Mouse (Mus musculus) MEL (cell line): Measurements from ENCODE around the gene Rimklb.

Source experiments
- CTCF ChIP-seq, 3 experiments: IDR thresholded peaks in 2 of 3; conservative IDR thresholded peaks in 1 of 3; 2 replicates each; pipeline ENCODE4 v1.5.1; 2011 to 2012; ENCODE audit warnings: low read length in 3 of 3, low read depth in 2 of 3, mild to moderate bottlenecking in 2 of 3, improper control_type of control experiment in 1 of 3, inconsistent platforms in 1 of 3, mixed read lengths in 1 of 3, moderate library complexity in 1 of 3; ENCODE audit not compliant: control insufficient read depth in 1 of 3, insufficient read depth in 1 of 3, poor library complexity in 1 of 3, severe bottlenecking in 1 of 3
- ELF1 ChIP-seq: IDR thresholded peaks from 2 replicates; pipeline ENCODE4 v1.6.1; 2014; ENCODE audit warnings: low read depth, mild to moderate bottlenecking, inconsistent platforms, low read length, improper control_type of control experiment, moderate library complexity
- EP300 ChIP-seq, 2 experiments: IDR thresholded peaks; 2 replicates each; pipeline ENCODE4 v1.6.1; 2011; ENCODE audit warnings: improper control_type of control experiment in 2 of 2, low read length in 2 of 2, low read depth in 1 of 2, mild to moderate bottlenecking in 1 of 2
- NELFE ChIP-seq: IDR thresholded peaks from 2 replicates; pipeline ENCODE4 v1.6.1; 2011; ENCODE audit warnings: low read depth, low read length, improper control_type of control experiment
- NRF1 ChIP-seq: IDR thresholded peaks from 2 replicates; pipeline ENCODE4 v1.6.1; 2014; ENCODE audit warnings: low read depth, mild to moderate bottlenecking, inconsistent platforms, low read length, improper control_type of control experiment, moderate library complexity; ENCODE audit not compliant: poor library complexity, insufficient read depth, severe bottlenecking
- POLR2A ChIP-seq, 2 experiments: IDR thresholded peaks; 2 replicates each; pipeline ENCODE4 v1.6.1; 2011 to 2012; ENCODE audit warnings: low read length in 2 of 2, mild to moderate bottlenecking in 2 of 2, control low read depth in 1 of 2, improper control_type of control experiment in 1 of 2, low read depth in 1 of 2, moderate library complexity in 1 of 2; ENCODE audit not compliant: control insufficient read depth in 1 of 2, insufficient read depth in 1 of 2, poor library complexity in 1 of 2
- UBTF ChIP-seq: IDR thresholded peaks from 2 replicates; pipeline ENCODE4 v1.6.1; 2012; ENCODE audit warnings: low read depth, mild to moderate bottlenecking, inconsistent platforms, low read length, improper control_type of control experiment, moderate library complexity, borderline replicate concordance; ENCODE audit not compliant: insufficient read depth
- ZC3H11A ChIP-seq: IDR thresholded peaks from 2 replicates; pipeline ENCODE4 v1.6.1; 2012; ENCODE audit warnings: low read depth, mild to moderate bottlenecking, inconsistent platforms, low read length, improper control_type of control experiment

DNA sequence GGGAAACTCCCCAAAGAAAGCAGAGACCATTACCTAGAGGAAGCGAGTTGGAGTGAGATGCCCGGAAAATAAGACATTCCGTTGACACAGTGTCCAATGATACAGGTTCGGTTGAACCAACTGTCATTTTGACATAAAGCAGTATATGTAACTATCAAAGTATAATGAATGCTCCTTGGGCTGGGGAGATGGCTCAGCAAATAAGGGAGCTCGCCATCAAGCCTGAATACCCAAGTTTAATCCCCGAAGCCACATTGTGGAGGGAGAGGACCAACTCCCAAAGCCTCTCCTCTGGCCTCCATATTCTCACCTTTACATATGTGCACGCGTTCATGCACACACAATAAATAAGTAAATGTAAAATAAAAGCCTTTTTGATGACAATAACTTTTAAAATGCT, 87.3 kb downstream of the Rimklb start:
- no peak for TF ChIP-seq POLR2A (IDR thresholded peaks at IDR 0.05; ENCODE audit: control insufficient read depth in 1 of 2, insufficient read depth in 1 of 2, low read depth in 1 of 2, low read length in 2 of 2, poor library complexity in 1 of 2)
- TF ChIP-seq UBTF = no peak
- TF ChIP-seq EP300 (IDR thresholded peaks at IDR 0.05; ENCODE audit: low read depth in 1 of 2, low read length in 2 of 2) = no peak
- no peak for TF ChIP-seq CTCF (IDR thresholded peaks at IDR 0.05 in 2 of 3, conservative IDR thresholded peaks at IDR 0.05 in 1 of 3; ENCODE audit: control insufficient read depth in 1 of 3, insufficient read depth in 1 of 3, low read depth in 2 of 3, low read length in 3 of 3, poor library complexity in 1 of 3, severe bottlenecking in 1 of 3)
- TF ChIP-seq NRF1 = no peak
- TF ChIP-seq ELF1 = no peak
- TF ChIP-seq NELFE = no peak
- no peak for TF ChIP-seq ZC3H11A
